Mouse (Mus musculus) heart, embryonic 11.5 days (tissue): ENCODE measurements around the gene Ccdc40. TPM values are rescaled to one million over a fixed set of nuclear protein-coding genes. Genes with fewer than 3 reads are reported as not detected.
"Not testable (repeated sequence)": the region's sequence is repeated elsewhere in the genome, so short reads cannot be mapped to it uniquely, and the experiment has no call there.

Experiments
- ATAC-seq: fragments of 200-750 bp; cut with Nextera tagmentation; replicated peaks from 2 replicates; pipeline ENCODE4 v1.8.0; 2017; ENCODE audit warnings: moderate library complexity; ENCODE audit not compliant: insufficient number of reproducible peaks, low FRiP score, low TSS enrichment
- H3K27ac ChIP-seq: fragments of 300-500 bp; sonication (generic); 2 replicates; pipeline ENCODE4 v1.5.1; 2014; ENCODE audit warnings: mild to moderate bottlenecking, low read depth, low read length
- H3K27me3 ChIP-seq: fragments of 300-500 bp; sonication (generic); 2 replicates; pipeline ENCODE4 v1.6.1; 2014; ENCODE audit warnings: mild to moderate bottlenecking, low read length, mixed read lengths; ENCODE audit not compliant: control insufficient read depth, insufficient read depth
- H3K36me3 ChIP-seq: fragments of 300-500 bp; sonication (generic); 2 replicates; pipeline ENCODE4 v1.6.1; 2014; ENCODE audit warnings: mild to moderate bottlenecking, low read length, moderate library complexity, mixed read lengths; ENCODE audit not compliant: control insufficient read depth, insufficient read depth
- H3K4me1 ChIP-seq: fragments of 300-500 bp; sonication (generic); 2 replicates; pipeline ENCODE4 v1.6.1; 2014; ENCODE audit warnings: low read length; ENCODE audit not compliant: control insufficient read depth, insufficient read depth
- H3K4me2 ChIP-seq: fragments of 300-500 bp; sonication (generic); 2 replicates; pipeline ENCODE4 v1.6.1; 2014; ENCODE audit warnings: mild to moderate bottlenecking, moderate library complexity
- H3K4me3 ChIP-seq: fragments of 300-500 bp; sonication (generic); 2 replicates; pipeline ENCODE4 v1.5.1; 2014; ENCODE audit warnings: low read depth, low read length
- H3K9ac ChIP-seq: fragments of 300-500 bp; sonication (generic); 2 replicates; pipeline ENCODE4 v1.6.1; 2014; ENCODE audit warnings: mild to moderate bottlenecking, low read depth, low read length, moderate library complexity
- H3K9me3 ChIP-seq: fragments of 300-500 bp; sonication (generic); replicated peaks from 2 replicates; pipeline ENCODE4 v1.6.1; 2016; ENCODE audit warnings: low read length; ENCODE audit not compliant: control insufficient read depth
- WGBS: fragments of 180-500 bp; shearing (Covaris S2); extraction: QIAGEN DNeasy Blood & Tissue Kit; methylation state at CpG from one replicate; pipeline ENCODE4 v1.1.7; 2014; ENCODE audit not compliant: insufficient replicate concordance; 5-methylcytosine and 5-hydroxymethylcytosine counted together
- polyA plus RNA-seq: library from polyadenylated mRNA; unstranded; fragments of >200 nt; fragmentation: Nextera tagmentation; extraction: Ambion mirVana; gene quantifications from 2 replicates; pipeline ENCODE4 v1.2.1, GENCODE M21; 2014

The Ccdc40 gene
- polyA plus RNA-seq, 1 experiment from 2014 or later = 3.5 TPM

DNA sequence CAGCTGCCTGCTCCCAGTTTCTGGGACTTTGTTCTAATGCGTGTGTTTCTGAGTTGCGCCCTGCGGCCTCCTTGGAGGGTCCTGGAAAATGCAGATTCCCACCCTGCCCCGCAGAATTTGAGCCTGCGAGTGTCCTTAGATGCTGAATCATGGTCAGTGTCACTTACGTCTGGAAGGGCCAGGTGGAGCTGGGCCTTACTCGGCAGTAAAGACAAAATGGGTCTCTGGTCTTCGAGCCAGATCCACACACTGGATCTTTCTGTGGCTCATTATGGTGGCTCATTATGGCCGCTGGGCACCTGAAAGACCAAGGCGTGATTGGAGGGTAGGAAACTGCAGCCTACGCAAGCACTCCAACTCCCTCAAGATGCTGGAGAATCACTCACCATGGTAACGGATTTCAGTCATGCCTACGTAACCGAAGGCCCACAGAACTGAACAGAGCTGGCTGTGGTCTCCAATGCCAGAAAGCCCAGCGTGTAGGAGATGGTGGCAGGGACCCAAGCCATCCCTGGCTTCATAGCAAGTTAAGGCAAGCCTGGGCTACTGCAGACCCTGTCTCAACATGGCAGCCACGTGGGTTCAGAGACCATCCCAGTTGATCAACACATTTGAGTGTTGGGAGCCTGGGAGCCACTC is 40.3 kb downstream of the Ccdc40 start:
- Histone ChIP-seq H3K4me2 (peak overlapping the region; percentile 84), H3K36me3 (peaks cover 5% of the 10 kb centered on the region; the same call in 1 of the 2 replicates), H3K27me3 (no peaks in the 10 kb centered on the region), H3K4me1 (peaks cover 8% of the 10 kb centered on the region; the same call in 1 of the 2 replicates), H3K9me3 (no peaks in the 10 kb centered on the region), H3K9ac (peak overlapping the region; percentile 68), H3K4me3 (peak overlapping the region; percentile 61), H3K27ac (no peak overlapping the region)
- 77% methylated on average over 16 of the region's 16 CpGs for whole genome bisulfite sequencing
- no peak for ATAC-seq

DNA sequence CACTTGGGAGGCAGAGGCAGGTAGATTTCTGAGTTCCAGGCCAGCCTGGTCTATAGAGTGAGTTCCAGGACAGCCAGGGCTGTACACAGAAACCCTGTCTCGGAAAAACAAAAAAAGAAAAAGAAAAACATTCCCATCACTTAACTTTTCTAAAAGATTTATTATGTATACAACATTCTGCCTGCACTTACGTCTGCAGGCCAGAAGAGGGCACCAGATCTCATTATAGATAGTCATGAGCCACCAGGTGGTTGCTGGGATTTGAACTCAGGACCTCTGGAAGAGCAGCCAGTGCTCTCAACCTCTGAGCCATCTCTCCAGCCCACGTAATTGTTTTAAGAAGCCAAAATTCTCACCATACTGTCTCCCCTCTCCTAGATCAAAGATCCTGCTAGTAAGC is 44.1 kb downstream of the Ccdc40 start:
- H3K4me2 ChIP-seq, H3K27ac ChIP-seq, H3K9ac ChIP-seq, H3K36me3 ChIP-seq, H3K4me3 ChIP-seq, H3K9me3 ChIP-seq, ATAC-seq, H3K27me3 ChIP-seq, H3K4me1 ChIP-seq: not testable (repeated sequence)
- whole genome bisulfite sequencing = 70% methylated on average over 3 of the region's 3 CpGs

DNA sequence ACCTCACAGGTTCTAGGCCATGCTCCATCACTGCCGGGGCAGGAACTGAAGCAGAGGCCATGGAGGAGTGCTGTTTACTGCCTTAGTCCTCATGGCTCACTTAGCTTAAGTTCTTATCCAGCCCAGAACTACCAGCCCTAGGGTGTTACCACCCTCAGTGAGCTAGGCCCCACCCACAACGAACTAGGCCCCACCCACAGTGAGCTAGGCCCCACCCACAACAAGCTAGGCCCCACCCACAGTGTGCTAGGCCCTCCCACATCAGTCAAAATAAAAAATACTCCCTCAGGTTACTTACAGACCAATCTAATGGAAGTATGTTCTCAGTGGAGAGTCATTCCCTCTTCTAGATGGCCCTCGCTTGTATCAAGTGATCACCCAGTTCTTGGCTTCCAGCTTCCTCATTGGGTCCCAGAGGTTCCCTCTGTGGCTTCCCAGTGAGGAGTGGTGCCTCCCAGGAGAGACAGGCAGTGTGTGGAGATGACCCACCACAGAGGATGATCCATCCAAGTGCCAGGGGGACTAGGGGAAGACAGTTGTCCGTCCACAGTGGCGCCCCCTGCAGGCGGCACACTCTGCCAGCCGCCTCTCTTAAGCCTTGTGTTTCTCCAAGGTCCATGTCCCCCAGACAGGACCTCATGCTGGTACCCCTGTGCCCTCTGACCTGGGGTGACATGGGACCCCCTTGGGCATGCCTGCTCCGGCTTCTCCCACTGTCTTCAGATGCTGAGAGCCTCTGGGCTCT is 45.0 kb downstream of the Ccdc40 start:
- Histone ChIP-seq H3K4me3 (no peak overlapping the region), H3K4me1 (peaks cover 2% of the 10 kb centered on the region; the same call in 1 of the 2 replicates), H3K27me3 (no peaks in the 10 kb centered on the region), H3K27ac (no peak overlapping the region), H3K36me3 (peaks cover 7% of the 10 kb centered on the region; the same call in 1 of the 2 replicates), H3K9me3 (no peaks in the 10 kb centered on the region), H3K9ac (no peak overlapping the region), H3K4me2 (no peak overlapping the region)
- WGBS = 78% methylated on average over 8 of the region's 8 CpGs
- ATAC-seq = no peak

DNA sequence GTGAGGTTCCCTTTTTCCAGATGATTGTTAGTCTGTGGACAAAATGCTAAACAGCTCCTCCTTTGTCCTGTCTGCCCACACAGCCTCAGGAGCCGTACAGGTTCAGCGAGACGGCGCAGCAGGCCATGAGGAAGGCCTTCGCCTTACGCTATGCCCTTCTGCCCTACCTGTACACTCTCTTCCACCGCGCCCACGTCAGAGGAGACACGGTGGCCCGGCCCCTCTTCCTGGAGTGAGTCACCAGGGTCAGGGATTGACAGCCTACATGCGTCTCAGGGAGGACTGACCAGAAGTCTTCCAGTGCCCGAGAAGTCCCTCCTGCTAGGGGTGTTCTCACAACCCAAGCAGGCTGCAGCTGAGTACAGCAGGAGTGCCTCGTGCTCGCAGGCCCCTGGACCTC is 52.7 kb downstream of the Ccdc40 start:
- WGBS = 81% methylated on average over 15 of the region's 15 CpGs
- Histone ChIP-seq H3K27ac (no peak overlapping the region), H3K9me3 (no peaks in the 10 kb centered on the region), H3K4me2 (no peak overlapping the region), H3K36me3 (peaks cover 4% of the 10 kb centered on the region; the same call in 1 of the 2 replicates), H3K27me3 (no peaks in the 10 kb centered on the region), H3K4me1 (peaks cover 4% of the 10 kb centered on the region), H3K4me3 (no peak overlapping the region), H3K9ac (no peak overlapping the region)
- ATAC-seq = no peak

DNA sequence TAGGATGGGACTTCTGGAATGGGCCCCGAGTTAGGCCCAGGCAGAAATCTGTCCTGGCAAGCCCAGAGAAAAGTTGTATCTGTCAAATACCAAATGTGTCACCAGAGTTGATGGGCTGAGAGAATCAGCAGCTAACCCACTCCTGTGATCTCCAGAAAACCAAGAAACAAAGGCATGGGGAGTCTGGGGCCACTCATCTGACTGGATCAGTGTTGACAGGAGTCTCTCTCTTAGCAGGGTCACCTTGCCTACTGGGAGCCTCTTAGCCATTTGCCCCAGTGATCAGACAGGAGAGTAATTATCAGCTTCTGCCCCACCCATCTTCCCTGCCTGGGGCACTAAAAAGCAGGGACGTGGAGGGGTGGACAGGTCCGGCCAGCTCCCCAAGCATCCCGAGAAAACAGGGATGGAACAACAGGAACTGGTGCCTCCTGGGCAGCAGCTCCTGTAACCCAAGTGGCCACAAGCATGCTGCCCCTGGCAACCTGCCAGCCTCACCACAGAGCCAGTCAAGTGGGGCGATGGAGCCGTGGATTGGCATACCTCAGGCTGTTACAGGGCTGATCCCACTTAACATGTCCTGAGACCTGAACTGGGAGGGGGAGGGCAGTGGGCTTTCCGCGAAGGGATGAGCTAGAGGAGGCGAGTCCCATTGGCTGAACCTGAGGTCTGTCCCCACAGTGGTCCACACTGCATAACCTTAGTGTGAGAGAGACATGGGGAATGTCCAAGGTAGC is 57.6 kb downstream of the Ccdc40 start:
- Histone ChIP-seq H3K4me2 (peak overlapping the region; percentile 27; the same call in 1 of the 2 replicates), H3K4me3 (no peak overlapping the region), H3K9ac (no peak overlapping the region), H3K9me3 (no peaks in the 10 kb centered on the region), H3K27me3 (no peaks in the 10 kb centered on the region), H3K4me1 (peaks cover 10% of the 10 kb centered on the region), H3K36me3 (peaks cover 34% of the 10 kb centered on the region), H3K27ac (peak overlapping the region; percentile 71)
- 36% methylated on average over 9 of the region's 9 CpGs for whole genome bisulfite sequencing
- peak; percentile 55 for ATAC-seq

DNA sequence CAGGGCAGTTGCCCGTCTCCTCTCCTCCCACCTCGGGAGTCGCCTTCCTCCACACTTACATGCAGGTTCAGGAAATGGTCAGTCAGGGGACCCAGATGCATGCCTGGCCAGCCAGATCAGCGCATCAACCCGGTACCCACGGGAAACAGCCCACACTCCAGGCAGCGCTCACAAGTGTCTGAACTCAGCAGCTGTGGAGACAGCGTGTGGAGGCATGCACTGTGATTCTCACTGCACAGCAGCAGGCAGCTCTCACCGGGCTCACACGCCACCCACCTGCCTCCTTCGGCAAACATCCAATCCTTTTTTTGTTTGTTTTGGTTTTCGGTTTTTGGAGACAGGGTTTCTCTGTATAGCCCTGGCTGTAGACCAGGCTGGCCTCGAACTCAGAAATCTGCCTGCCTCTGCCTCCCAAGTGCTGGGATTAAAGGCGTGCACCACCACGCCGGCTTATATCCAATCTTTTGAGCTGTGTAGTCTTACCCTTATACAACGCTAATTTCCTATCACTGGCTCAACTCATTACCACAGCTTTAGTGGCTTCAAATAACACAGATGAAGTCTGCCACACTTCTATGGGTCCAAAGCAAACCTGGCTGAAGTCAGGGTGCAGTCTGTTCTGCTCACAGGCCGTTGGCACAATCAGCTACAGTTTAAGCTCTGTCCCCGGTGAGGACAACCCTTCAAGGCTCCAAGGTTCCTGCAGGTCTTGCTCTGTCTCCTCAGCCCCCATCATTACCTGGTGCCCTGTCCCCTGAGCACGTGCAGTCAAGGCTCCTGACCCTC is 59.0 kb downstream of the Ccdc40 start:
- WGBS = 90% methylated on average over 20 of the region's 20 CpGs
- Histone ChIP-seq H3K27me3 (no peaks in the 10 kb centered on the region), H3K36me3 (peaks cover 44% of the 10 kb centered on the region), H3K4me3 (no peak overlapping the region), H3K4me1 (peaks cover 10% of the 10 kb centered on the region), H3K27ac (0 out of 2 replicates have a peak overlapping the region, but pooled peaks have one; percentile 7), H3K9me3 (no peaks in the 10 kb centered on the region), H3K4me2 (no peak overlapping the region), H3K9ac (no peak overlapping the region)
- no peak for ATAC-seq

DNA sequence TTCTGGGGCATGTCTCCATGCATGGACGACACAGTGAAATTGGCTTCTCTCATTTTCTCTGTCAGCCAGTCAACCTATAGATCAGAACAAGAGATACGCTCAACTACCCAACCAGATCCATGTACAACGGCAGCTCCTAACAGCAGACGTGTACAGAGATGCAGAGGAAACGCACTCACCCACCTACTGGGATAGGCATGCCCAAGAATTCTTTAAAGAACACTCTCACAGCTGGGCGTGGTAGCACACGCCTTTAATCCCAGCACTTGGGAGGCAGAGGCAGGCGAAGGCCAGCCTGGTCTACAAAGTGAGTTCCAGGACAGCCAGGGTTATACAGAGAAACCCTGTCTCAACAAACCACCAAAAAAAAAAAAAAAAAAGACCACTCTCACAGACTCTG is 64.5 kb downstream of the Ccdc40 start:
- not testable (repeated sequence) for H3K4me3 ChIP-seq, H3K27ac ChIP-seq, H3K4me1 ChIP-seq, ATAC-seq, H3K27me3 ChIP-seq, H3K9ac ChIP-seq, H3K4me2 ChIP-seq, H3K9me3 ChIP-seq
- WGBS = 93% methylated on average over 8 of the region's 8 CpGs
- H3K36me3 ChIP-seq = peaks cover 73% of the 10 kb centered on the region

DNA sequence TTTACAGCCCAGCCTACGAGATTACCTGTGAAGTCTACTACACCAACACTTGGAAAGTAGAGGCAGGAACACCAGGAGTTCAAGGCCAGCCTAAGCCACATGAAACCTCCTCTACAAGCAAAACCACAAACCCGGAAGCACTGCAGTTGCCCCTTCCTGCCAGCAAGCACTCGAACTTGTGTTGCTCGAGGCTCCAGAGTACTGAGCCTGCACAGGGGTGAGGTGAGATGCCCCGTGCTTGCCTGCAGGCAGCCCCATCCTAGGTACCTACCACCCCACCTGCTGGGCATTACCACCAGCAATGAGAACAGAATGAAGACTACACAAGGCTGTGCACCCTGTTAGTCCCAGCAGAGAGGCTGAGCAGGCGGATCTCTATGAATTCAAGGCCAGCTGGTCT is 69.6 kb downstream of the Ccdc40 start:
- Histone ChIP-seq H3K9me3 (no peaks in the 10 kb centered on the region), H3K9ac (no peak overlapping the region; the same call in 1 of the 2 replicates), H3K4me2 (peak overlapping the region; percentile 84), H3K27ac (no peak overlapping the region), H3K4me1 (peaks cover 9% of the 10 kb centered on the region), H3K27me3 (0 out of 2 replicates have a peak, but pooled peaks cover 2% of the 10 kb centered on the region), H3K36me3 (peaks cover 36% of the 10 kb centered on the region), H3K4me3 (no peak overlapping the region; the same call in 1 of the 2 replicates)
- 81% methylated on average over 6 of the region's 6 CpGs for WGBS
- ATAC-seq = no peak
